9 mouse cellular contexts compared by ENCODE assay signal in the genomic region with DNA sequence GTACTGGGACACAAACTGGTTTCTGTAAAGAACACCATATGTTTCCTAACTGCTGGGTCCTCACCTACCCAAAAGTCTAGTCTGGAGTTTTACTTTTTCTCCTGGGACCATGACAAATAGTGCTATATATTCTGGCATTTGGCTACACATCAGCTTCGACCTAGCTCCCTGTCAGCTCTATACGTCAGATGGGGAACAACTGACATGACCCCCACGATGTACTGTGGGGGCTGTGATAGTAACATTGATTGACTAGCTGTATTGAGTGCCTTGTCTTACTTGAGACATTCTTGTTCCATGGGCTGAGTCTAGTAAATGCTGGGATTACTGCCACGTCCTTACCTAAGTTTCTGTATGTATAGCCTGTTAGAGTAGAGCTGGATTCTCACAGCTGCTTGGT. TPM values are rescaled to one million over a fixed set of nuclear protein-coding genes. Genes with fewer than 3 reads are reported as not detected.
DNase-seq lines count a peak whose midpoint lies in the region; ATAC-seq and TF ChIP-seq lines count a peak whose summit lies in the region.
"Had no signal": no experiment of that assay in that cellular context is flagged by ENCODE, and none has a peak within 500 bp of the region (broad histone marks: within the 10 kb centered on the region; RNA-seq: fewer than 3 reads in every experiment).

No protein-coding gene starts in this region.

- no peak for TF ChIP-seq CTCF in heart, adult 2 months (IDR thresholded peaks at IDR 0.05)
- no peak for TF ChIP-seq CTCF in testis, adult 2 months (IDR thresholded peaks at IDR 0.05; ENCODE audit: control insufficient read depth, insufficient read depth, insufficient replicate concordance, low read depth, low read length)

- peak overlapping the region; percentile 99 for H3K27ac ChIP-seq in heart, adult 2 months
- peak overlapping the region; percentile 0; the same call in 1 of the 2 replicates for H3K27ac ChIP-seq in testis, adult 2 months (ENCODE audit: control insufficient read depth, insufficient read depth, low read depth, low read length)
- peak overlapping the region; percentile 34 for H3K27ac ChIP-seq in limb, embryonic 14.5 days (replicated peaks; ENCODE audit: low read depth, low read length)

- peak; percentile 31 for ATAC-seq in limb, embryonic 14.5 days (ENCODE audit: low FRiP score, low read depth)

- DNase-seq in heart, adult 2 months: no peak
- no peak for DNase-seq in heart, postnatal 14 days
- no peak for DNase-seq in testis, postnatal 10 days (ENCODE audit: low spot score)
- no peak for DNase-seq in limb, embryonic 14.5 days (ENCODE audit: low spot score)
- DNase-seq in adrenal gland, adult 8-10 months: no peak
- no peak for DNase-seq in layer of hippocampus, adult 11-12 months (ENCODE audit: low spot score)
- DNase-seq in frontal cortex, postnatal 36 days (ENCODE audit: low spot score in 2 of 2): no peak
- DNase-seq: B cell, adult 2 months had no signal

- no peak overlapping the region for H3K4me3 ChIP-seq in heart, adult 2 months
- H3K4me3 ChIP-seq in testis, adult 2 months (ENCODE audit: control insufficient read depth, low read depth, low read length): no peak overlapping the region
- H3K4me3 ChIP-seq in limb, embryonic 14.5 days (replicated peaks; ENCODE audit: low read length): no peak overlapping the region

- TF ChIP-seq EP300 in heart, adult 2 months (IDR thresholded peaks at IDR 0.05; ENCODE audit: insufficient read depth, low read depth, low read length): no peak

- peaks cover 55% of the 10 kb centered on the region for H3K36me3 ChIP-seq in heart, adult 2 months (ENCODE audit: control insufficient read depth, insufficient read depth, low read length)
- no peaks in the 10 kb centered on the region for H3K36me3 ChIP-seq in testis, adult 2 months (ENCODE audit: control insufficient read depth, insufficient read depth, low read length)
- peaks cover 37% of the 10 kb centered on the region for H3K36me3 ChIP-seq in limb, embryonic 14.5 days (ENCODE audit: control insufficient read depth, insufficient read depth, low read length)

- TF ChIP-seq POLR2A in heart, adult 2 months (IDR thresholded peaks at IDR 0.05; ENCODE audit: insufficient read depth, low read depth, low read length): no peak
- no peak for TF ChIP-seq POLR2A in testis, adult 2 months (IDR thresholded peaks at IDR 0.05; ENCODE audit: control insufficient read depth, low read depth, low read length)
- no peak for TF ChIP-seq POLR2A in limb, embryonic 14.5 days (IDR thresholded peaks at IDR 0.05; ENCODE audit: borderline replicate concordance, extremely low read depth, insufficient read depth, insufficient read length)

- H3K4me2 ChIP-seq in limb, embryonic 14.5 days (replicated peaks; ENCODE audit: low read depth, low read length, severe bottlenecking): peak overlapping the region; percentile 22; the same call in 1 of the 2 replicates

- peaks cover 53% of the 10 kb centered on the region for H3K4me1 ChIP-seq in heart, adult 2 months (ENCODE audit: control insufficient read depth, insufficient read depth, low read length)
- H3K4me1 ChIP-seq in testis, adult 2 months (ENCODE audit: control insufficient read depth, insufficient read depth, low read length): peaks cover 2% of the 10 kb centered on the region; the same call in 1 of the 2 replicates
- peaks cover 24% of the 10 kb centered on the region for H3K4me1 ChIP-seq in limb, embryonic 14.5 days (ENCODE audit: control insufficient read depth, insufficient read depth, low read length)

- H3K79me2 ChIP-seq in heart, adult 2 months (replicated peaks; ENCODE audit: control insufficient read depth, insufficient read depth, low read length): peaks cover 10% of the 10 kb centered on the region

- WGBS in heart, adult 2 months: 12% methylated on average over 4 of the region's 4 CpGs
- 60% methylated on average over 4 of the region's 4 CpGs for WGBS in limb, embryonic 14.5 days

- H3K9me3 ChIP-seq in limb, embryonic 14.5 days (ENCODE audit: control insufficient read depth, low read length): no peaks in the 10 kb centered on the region

- no peaks in the 10 kb centered on the region for H3K27me3 ChIP-seq in heart, adult 2 months (ENCODE audit: control insufficient read depth, insufficient read depth, low read length)
- H3K27me3 ChIP-seq in testis, adult 2 months (ENCODE audit: control insufficient read depth, insufficient read depth, low read length): no peaks in the 10 kb centered on the region
- no peaks in the 10 kb centered on the region for H3K27me3 ChIP-seq in limb, embryonic 14.5 days (ENCODE audit: control insufficient read depth, insufficient read depth, low read length)

- peak overlapping the region; percentile 76 for H3K9ac ChIP-seq in heart, adult 2 months (ENCODE audit: low read depth, low read length)
- H3K9ac ChIP-seq in limb, embryonic 14.5 days (ENCODE audit: low read depth, low read length, severe bottlenecking): no peak overlapping the region

- intact Hi-C loops in heart, adult 2 months (cut with DNase I): no loop called here
- intact Hi-C loops in heart, postnatal 14 days (cut with DNase I): no loop called here

RNA-seq across cellular contexts. Expression of a gene that starts 8.9 kb away (rescaled TPM):
- 100 to 1,000 TPM; 134 to 139 TPM for total RNA-seq in heart, adult 2 months (2021)
- 39.1 and 64.4 TPM in 2 replicates for polyA plus RNA-seq in heart, adult 2 months (2012; rRNA removed)
- 100 to 1,000 TPM; 161 to 165 TPM for total RNA-seq in heart, postnatal 14 days (2021)
- 27.4 and 40.2 TPM in 2 replicates for polyA plus RNA-seq in testis, adult 2 months (2012; rRNA removed)
- polyA plus RNA-seq in limb, embryonic 14.5 days (2012; rRNA removed): 64.5 and 72.1 TPM in 2 replicates
- 67.8 and 73.5 TPM in 2 replicates for polyA plus RNA-seq in limb, embryonic 14.5 days (2014; fragmentation: Nextera tagmentation; extraction: Ambion mirVana)
- total RNA-seq in adrenal gland, adult 8-10 months (2022): 100 to 1,000 TPM; 177 to 189 (median 179) TPM

RNA-seq across cellular contexts. Expression of a gene that starts 20.2 kb away (rescaled TPM):
- total RNA-seq in heart, adult 2 months (2021): 10 to 100 TPM; 39.2 to 51.4 TPM
- 36.2 and 46.2 TPM in 2 replicates for polyA plus RNA-seq in heart, adult 2 months (2012; rRNA removed)
- 10 to 100 TPM; 48.3 to 57.2 TPM for total RNA-seq in heart, postnatal 14 days (2021)
- polyA plus RNA-seq in testis, adult 2 months (2012; rRNA removed): 0.74 and 2.3 TPM in 2 replicates
- polyA plus RNA-seq in limb, embryonic 14.5 days (2012; rRNA removed): 3.3 and 3.6 TPM in 2 replicates
- polyA plus RNA-seq in limb, embryonic 14.5 days (2014; fragmentation: Nextera tagmentation; extraction: Ambion mirVana): 2.8 and 3.4 TPM in 2 replicates
- 10 to 100 TPM in 1 of 4 experiments, 1 to 10 TPM in 3; 4.3 to 10.2 (median 6.4) TPM for total RNA-seq in adrenal gland, adult 8-10 months (2022)

RNA-seq across cellular contexts. Expression of a gene that starts 42.7 kb away (rescaled TPM):
- total RNA-seq in heart, adult 2 months (2021): 10 to 100 TPM; 71.5 to 77.7 TPM
- polyA plus RNA-seq in heart, adult 2 months (2012; rRNA removed): 17.4 and 28.3 TPM in 2 replicates
- 10 to 100 TPM; 62.5 to 63.7 TPM for total RNA-seq in heart, postnatal 14 days (2021)
- polyA plus RNA-seq in testis, adult 2 months (2012; rRNA removed): 11.1 and 13.9 TPM in 2 replicates
- polyA plus RNA-seq in limb, embryonic 14.5 days (2012; rRNA removed): 32.6 and 43.4 TPM in 2 replicates
- polyA plus RNA-seq in limb, embryonic 14.5 days (2014; fragmentation: Nextera tagmentation; extraction: Ambion mirVana): 67.8 and 74.7 TPM in 2 replicates
- total RNA-seq in adrenal gland, adult 8-10 months (2022): 100 to 1,000 TPM; 102 to 141 (median 119) TPM

Comparison
In these comparisons a context has a peak if more than half of its experiments do, and no peak if none do; other contexts are left out.
1. H3K27ac ChIP-seq: peak in every context shown above with its lines; median percentile 99 in heart, adult 2 months; 34 in limb, embryonic 14.5 days; 0 in testis, adult 2 months.